Mouse (Mus musculus): ENCODE results near the gene Ddx6. TPM values are rescaled to one million over a fixed set of nuclear protein-coding genes. Genes with fewer than 3 reads are reported as not detected.
"Not testable (repeated sequence)": the region's sequence is repeated elsewhere in the genome, so short reads cannot be mapped to it uniquely, and the experiment has no call there.

Gene Ddx6
- total RNA-seq, 2 experiments from 2014 or later = 114 to 115 TPM

- intact Hi-C loops (cut with DNase I) = no loop called here
- no peak for DNase-seq (ENCODE audit: extremely low spot score in 1 of 2, low spot score in 2 of 2)
Observed at GRCm38 (mm10) chr9:44626268-44626667, 21.6 kb downstream of the Ddx6 start.

- intact Hi-C loops (cut with DNase I) = loop anchor here (10.0 kb wide), 2 partner anchors 187 to 307 kb away; no protein-coding TSS in a partner anchor
- DNase-seq (ENCODE audit: extremely low spot score in 1 of 2, low spot score in 2 of 2) = peak in 1 of 2 experiments; percentile 64
Observed at GRCm38 (mm10) chr9:44637551-44638169, 33.0 kb downstream of the Ddx6 start.

GRCm38 (mm10) chr9:44638726-44639125 is 34.0 kb downstream of the Ddx6 start:
- intact Hi-C loops (cut with DNase I) = loop anchor here (10.0 kb wide), 2 partner anchors 186 to 306 kb away; no protein-coding TSS in a partner anchor
- not testable (repeated sequence) for DNase-seq (ENCODE audit: extremely low spot score in 1 of 2, low spot score in 2 of 2)

GRCm38 (mm10) chr9:44640028-44640427 is 35.3 kb downstream of the Ddx6 start:
- intact Hi-C loops (cut with DNase I); DNase-seq (ENCODE audit: extremely low spot score in 1 of 2, low spot score in 2 of 2): not testable (repeated sequence)

- intact Hi-C loops (cut with DNase I) = no loop called here
Observed at GRCm38 (mm10) chr9:44640646-44641357, 36.1 kb downstream of the Ddx6 start.

GRCm38 (mm10) chr9:44641616-44642015 is 36.9 kb downstream of the Ddx6 start:
- intact Hi-C loops (cut with DNase I) = no loop called here
- DNase-seq (ENCODE audit: extremely low spot score in 1 of 2, low spot score in 2 of 2) = no peak

More at GRCm38 (mm10) chr9:44640646-44641357, 36.1 kb downstream of the Ddx6 start:
- DNase-seq (ENCODE audit: extremely low spot score in 1 of 2, low spot score in 2 of 2) = no peak

- intact Hi-C loops (cut with DNase I) = no loop called here
- no peak for DNase-seq (ENCODE audit: extremely low spot score in 1 of 2, low spot score in 2 of 2)
Observed at GRCm38 (mm10) chr9:44643103-44643502, 38.4 kb downstream of the Ddx6 start.

GRCm38 (mm10) chr9:44644186-44644585 is 39.5 kb downstream of the Ddx6 start:
- DNase-seq (ENCODE audit: extremely low spot score in 1 of 2, low spot score in 2 of 2) = no peak
- intact Hi-C loops (cut with DNase I) = no loop called here

GRCm38 (mm10) chr9:44645481-44645880 is 40.8 kb downstream of the Ddx6 start:
- intact Hi-C loops (cut with DNase I) = no loop called here
- peak in 1 of 2 experiments; percentile 69 for DNase-seq (ENCODE audit: extremely low spot score in 1 of 2, low spot score in 2 of 2)

- intact Hi-C loops (cut with DNase I) = no loop called here
- peak in 1 of 2 experiments; percentile 45 for DNase-seq (ENCODE audit: extremely low spot score in 1 of 2, low spot score in 2 of 2)
Observed at GRCm38 (mm10) chr9:44645924-44646323, 41.2 kb downstream of the Ddx6 start.

- intact Hi-C loops (cut with DNase I) = no loop called here
- no peak for DNase-seq (ENCODE audit: extremely low spot score in 1 of 2, low spot score in 2 of 2)
Observed at GRCm38 (mm10) chr9:44646366-44646765, 41.7 kb downstream of the Ddx6 start.

GRCm38 (mm10) chr9:44647026-44647425 is 42.3 kb downstream of the Ddx6 start:
- intact Hi-C loops (cut with DNase I) = no loop called here
- no peak for DNase-seq (ENCODE audit: extremely low spot score in 1 of 2, low spot score in 2 of 2)

GRCm38 (mm10) chr9:44647656-44648055 is 43.0 kb downstream of the Ddx6 start:
- intact Hi-C loops (cut with DNase I) = no loop called here
- DNase-seq (ENCODE audit: extremely low spot score in 1 of 2, low spot score in 2 of 2) = no peak

- intact Hi-C loops (cut with DNase I) = no loop called here
- DNase-seq (ENCODE audit: extremely low spot score in 1 of 2, low spot score in 2 of 2) = no peak
Observed at GRCm38 (mm10) chr9:44648881-44649281, 44.2 kb downstream of the Ddx6 start.

- peak; percentile 38 to 80 for DNase-seq (ENCODE audit: extremely low spot score in 1 of 2, low spot score in 2 of 2)
- intact Hi-C loops (cut with DNase I) = loop anchor here (1.0 to 5.0 kb wide), 2 partner anchors 35 to 198 kb away; partner anchors contain the start of gene Upk2
Observed at GRCm38 (mm10) chr9:44652027-44652426, 47.3 kb downstream of the Ddx6 start.

- DNase-seq (ENCODE audit: extremely low spot score in 1 of 2, low spot score in 2 of 2) = no peak
- intact Hi-C loops (cut with DNase I) = loop anchor here (5.0 kb wide), 1 partner anchor 33 kb away; no protein-coding TSS in a partner anchor
Observed at GRCm38 (mm10) chr9:44653896-44654295, 49.2 kb downstream of the Ddx6 start.

GRCm38 (mm10) chr9:44655098-44656066 is 50.7 kb downstream of the Ddx6 start:
- intact Hi-C loops (cut with DNase I) = loop anchor here (5.0 kb wide), 1 partner anchor 82 kb away; the partner anchor contains the start of gene Phldb1
- peak; percentile 53 to 70 for DNase-seq (ENCODE audit: extremely low spot score in 1 of 2, low spot score in 2 of 2)

GRCm38 (mm10) chr9:44663706-44664105 is 59.0 kb downstream of the Ddx6 start:
- DNase-seq (ENCODE audit: extremely low spot score in 1 of 2, low spot score in 2 of 2) = no peak
- intact Hi-C loops (cut with DNase I) = no loop called here

- intact Hi-C loops (cut with DNase I) = no loop called here
- DNase-seq (ENCODE audit: extremely low spot score in 1 of 2, low spot score in 2 of 2) = no peak
Observed at GRCm38 (mm10) chr9:44671416-44671815, 66.7 kb downstream of the Ddx6 start.

Measured in left cerebral cortex, postnatal 10 days (tissue).